Mouse (Mus musculus) kidney, adult 11 months (tissue): Measurements from ENCODE around the gene Pea15a.
"Not testable (repeated sequence)": the region's sequence is repeated elsewhere in the genome, so short reads cannot be mapped to it uniquely, and the experiment has no call there.

Experiments
- DNase-seq: peaks from one replicate; pipeline ENCODE4 v3.0.0; 2022

Pea15a gene

GRCm38 (mm10) chr1:172206141-172206917 lies at the start of gene Pea15a:
Gene Pea15a, minus strand, starts transcription at chr1:172206804.
- peak; percentile 79 for DNase-seq

DNA sequence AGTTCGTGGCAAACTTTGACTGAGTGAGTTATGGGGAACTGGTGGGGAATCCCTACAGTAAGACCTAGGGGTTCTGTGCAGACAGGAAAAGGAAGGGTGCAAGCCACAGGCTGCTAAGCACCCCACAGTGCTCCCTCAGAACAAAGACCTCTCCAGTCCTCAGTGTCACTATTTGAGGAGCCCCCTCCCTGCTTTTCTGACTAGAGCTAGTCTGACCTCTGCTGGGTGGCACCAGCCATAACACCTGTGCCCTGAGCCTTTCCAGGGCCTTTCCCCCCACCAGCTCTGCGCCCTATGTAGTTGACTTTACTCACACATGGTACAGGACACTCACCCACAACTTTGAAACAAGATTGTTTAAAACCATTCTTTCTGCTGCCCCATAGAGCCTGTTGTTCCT lies 41.1 kb upstream of the Pea15a start:
- DNase-seq = no peak

GRCm38 (mm10) chr1:172247216-172247615 lies 40.6 kb upstream of the Pea15a start:
- no peak for DNase-seq

- DNase-seq = not testable (repeated sequence)
Measured at GRCm38 (mm10) chr1:172244645-172245044, 38.0 kb upstream of the Pea15a start.

DNA sequence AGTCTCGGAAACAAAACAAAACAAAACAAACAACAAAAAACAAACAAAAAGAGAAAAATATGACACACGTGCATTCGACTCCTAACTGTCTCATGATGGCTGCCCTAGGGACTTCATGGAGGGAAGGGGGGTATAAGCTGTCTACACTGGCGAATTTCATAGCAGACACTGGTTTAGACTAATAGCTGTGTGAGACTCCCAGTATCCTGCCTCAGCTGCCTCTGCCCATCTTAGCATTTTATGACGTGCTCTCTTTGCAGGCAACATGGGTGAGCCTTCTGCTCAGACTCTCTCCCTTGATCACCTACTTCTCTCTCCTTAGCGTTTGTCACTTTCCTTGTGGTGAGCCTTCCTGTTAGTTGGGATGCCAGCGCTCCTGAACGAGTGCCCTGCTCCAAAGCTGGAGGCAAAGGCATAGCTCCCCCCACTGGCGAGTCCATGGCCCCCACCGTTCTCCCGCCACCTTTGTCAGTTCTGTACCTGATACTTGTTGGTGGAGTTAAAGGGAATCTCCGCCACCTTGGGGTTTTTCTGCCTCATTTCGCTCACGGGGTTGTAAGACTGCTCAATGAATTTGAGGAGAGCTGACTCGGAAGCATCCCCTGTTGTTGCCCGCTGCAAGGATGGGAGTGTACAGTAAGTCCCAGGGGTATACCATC lies 37.1 kb upstream of the Pea15a start:
- no peak for DNase-seq

- peak; percentile 88 for DNase-seq
Measured at GRCm38 (mm10) chr1:172242401-172242800, 35.8 kb upstream of the Pea15a start.

DNA sequence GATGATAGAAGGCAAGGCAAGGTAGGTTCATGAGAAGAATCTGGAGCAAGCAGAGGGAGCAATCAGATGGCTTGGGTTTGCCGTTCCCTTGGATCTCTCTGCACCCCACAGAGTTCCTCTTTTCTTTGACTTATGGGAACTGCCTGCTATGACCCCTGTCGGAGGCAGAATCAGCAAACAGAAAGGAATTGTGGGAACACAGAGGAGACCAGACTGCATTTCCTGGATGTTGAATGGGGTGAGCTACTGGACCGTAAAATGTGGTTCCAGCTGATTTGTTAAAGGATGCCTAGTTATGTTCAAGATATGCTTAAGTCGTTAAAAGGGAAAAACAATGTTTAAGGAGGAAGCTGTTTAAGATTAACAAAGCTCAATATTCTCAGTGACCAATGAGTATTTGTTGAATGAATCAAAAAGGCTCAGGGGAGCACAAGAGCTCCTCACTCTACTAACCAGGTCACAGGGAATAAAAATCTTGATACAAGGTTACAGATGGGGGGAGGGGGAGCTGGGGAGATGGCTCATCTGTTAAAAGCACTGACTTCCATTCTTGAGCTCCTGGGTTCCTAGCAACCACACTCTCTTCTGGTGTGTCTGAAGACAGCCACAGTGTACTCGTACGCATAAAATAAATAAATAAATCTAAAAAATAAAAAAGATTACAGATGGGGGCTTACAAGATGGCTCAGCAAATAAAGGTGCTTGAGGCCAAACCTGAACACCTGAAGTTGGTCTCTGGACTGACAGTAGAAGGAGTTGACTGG lies 34.5 kb upstream of the Pea15a start:
- DNase-seq = peak; percentile 44

GRCm38 (mm10) chr1:172229215-172229614 lies 22.6 kb upstream of the Pea15a start:
- no peak for DNase-seq

GRCm38 (mm10) chr1:172228209-172228608 lies 21.6 kb upstream of the Pea15a start:
- no peak for DNase-seq

- DNase-seq = no peak
Measured at GRCm38 (mm10) chr1:172221297-172222063, 14.9 kb upstream of the Pea15a start.

DNA sequence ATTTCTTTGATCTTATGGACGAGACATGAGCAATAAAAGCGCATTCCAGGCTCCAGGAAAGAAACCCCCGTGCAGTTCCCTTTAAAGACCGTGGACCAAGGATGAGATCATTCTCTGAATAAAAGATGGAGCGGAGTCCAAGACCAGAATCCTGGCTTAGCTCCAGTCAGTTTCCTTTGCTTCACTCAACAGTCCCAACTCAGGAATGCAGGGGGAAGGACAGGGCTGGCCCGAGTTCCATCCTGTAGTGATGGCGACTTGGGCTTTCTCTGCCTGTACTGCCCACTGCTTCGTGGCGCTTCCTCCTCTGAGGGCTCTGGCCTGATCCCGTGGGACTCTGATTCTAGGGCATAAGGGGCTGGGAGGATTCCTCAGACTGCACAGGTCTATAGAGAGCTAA lies 13.8 kb upstream of the Pea15a start:
- DNase-seq = peak; percentile 76

DNA sequence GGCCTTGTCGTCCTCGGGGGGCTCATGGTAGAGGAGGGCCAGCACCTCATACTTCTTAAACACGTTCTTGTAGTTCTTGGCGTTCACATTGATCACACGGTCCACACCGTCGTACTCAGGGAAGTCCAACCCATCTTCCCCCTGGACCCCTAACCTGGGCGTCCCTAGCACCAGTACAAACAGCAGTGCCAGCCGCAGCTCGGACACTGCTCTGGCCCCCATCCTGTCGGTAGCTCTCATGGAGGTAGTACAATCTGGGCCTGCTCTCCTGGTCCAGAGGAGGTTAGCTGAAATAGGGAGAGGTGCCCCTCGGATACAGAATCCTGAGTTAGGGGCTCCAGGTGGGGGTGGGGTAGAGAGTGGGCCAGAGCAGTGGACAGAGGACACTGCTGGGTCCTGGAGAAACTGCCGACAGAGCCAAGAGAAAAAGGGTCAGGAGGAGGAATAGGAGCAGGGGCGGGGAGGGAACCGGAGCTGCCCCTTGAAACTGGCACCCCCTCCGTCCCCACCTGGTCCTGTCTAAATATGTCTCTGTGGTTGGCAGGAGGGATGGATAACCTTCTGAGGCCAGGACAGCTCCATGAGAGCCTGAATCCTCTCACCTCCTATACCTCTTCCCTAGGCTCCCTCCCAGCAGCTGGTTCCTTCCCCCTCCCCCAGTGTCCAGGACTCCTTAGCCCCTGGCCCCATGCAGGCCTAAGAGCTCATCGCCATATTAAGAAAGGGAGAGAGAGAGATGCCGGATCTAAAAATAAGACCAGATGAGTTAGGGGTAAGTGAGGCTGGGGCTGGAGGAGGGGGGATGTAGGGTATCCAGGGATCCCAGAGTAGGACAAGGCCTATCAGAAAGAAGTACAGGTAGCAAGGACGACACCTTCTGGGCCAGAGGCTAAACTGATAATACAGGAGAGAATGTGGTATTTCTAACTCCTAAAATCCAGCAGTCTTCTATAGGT lies 13.1 kb upstream of the Pea15a start, which contains the start of gene Casq1:
Gene Casq1 (minus strand): TSS at position 418 of the 956 bp plus-strand sequence.
- no peak for DNase-seq

DNA sequence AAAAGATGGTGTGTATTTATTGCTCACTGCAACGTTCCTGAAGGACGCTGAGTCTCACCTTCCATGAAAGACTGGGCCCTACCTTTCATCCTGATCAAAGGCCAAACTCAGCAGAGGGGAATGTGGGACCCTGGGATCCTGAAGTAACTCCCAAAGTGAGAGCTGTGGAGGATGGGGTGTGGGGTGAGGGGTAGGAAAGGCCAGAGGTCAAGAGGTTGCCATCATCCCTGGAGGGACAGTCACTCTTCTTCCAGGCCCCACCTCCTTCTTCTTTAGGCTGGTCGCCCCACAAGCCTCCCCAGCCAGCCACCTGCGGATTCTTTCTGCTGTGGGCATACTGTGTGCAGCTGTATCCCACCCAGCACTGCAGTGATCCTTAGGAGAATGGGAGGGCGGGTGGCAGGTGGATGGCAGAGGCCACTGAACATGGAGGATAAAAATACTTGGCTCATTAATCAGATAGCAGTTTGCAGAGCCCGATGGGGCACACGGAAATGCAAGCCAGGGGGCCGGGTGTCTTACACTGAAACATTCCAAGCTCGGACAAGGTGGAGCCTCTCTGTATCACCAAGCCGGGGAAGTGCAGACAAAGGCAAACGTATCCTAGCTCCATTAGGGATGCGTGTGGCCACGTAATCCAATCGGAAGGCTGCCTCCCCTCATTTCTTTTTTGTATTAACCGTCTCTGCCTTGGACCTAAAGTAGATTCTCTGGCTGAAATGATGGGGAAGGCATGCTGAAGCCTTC lies 11.7 kb upstream of the Pea15a start:
- no peak for DNase-seq

GRCm38 (mm10) chr1:172217148-172217547 lies 10.5 kb upstream of the Pea15a start:
- peak; percentile 89 for DNase-seq

DNA sequence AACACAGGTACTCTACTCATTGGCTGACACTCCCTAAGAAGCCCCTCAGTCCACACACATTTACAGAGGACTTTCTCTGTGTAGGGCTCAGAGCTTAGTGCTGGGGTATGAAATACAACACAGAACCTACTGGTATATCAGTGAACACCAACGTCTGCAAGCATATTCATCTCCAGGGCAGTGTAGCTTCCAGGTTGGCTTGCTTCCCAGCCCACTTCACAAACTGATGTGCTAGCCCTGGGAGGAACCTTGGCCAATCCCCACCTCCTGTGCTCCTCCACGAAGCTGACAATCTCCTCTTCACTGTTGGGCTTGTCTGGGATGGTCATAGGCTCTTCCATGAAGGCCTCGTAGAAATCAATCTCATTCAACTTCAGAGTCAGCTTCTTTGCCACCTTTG lies 8.1 kb upstream of the Pea15a start:
- DNase-seq = no peak

DNA sequence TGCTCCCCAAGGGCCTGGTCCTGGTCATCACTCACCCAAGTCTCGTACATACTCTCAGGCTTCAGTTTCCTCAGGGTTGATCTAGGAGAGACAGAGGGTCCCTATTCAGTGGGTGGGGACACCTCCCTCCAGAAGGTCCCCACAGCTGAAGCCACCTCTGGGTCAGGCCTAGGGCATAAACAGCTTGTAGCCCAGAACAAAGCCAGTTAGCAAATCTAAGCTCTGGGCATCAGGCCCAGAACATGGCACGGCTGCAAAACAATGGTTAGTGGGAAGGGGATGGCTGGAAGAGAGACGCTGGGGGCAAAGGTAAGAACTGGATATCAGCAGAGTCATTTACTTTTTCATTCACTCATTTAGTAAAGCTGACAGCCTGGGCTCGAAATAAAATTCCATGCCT lies 7.2 kb upstream of the Pea15a start:
- DNase-seq = no peak

DNA sequence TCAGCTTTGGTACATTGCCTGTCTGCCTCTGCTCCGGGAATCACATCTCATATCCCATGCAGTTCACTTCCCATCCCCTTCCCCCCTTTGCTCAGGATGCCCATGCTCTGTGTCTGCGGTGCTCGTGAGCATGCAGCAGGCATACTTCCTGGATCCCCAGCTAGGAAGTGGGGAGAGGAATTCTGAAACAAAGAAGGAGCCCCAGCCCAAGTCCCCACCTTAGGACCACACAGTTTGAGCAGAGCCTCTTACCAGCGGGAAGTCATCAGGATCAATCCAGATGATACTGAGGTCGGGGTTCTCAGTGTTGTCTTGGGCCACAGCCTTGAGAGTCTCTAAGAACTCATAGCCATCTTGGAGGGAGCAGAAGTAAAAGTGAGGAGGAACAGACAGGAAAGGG lies 6.2 kb upstream of the Pea15a start:
- no peak for DNase-seq

- DNase-seq = no peak
Measured at GRCm38 (mm10) chr1:172207111-172207584, 544 bp upstream of the Pea15a start.

DNA sequence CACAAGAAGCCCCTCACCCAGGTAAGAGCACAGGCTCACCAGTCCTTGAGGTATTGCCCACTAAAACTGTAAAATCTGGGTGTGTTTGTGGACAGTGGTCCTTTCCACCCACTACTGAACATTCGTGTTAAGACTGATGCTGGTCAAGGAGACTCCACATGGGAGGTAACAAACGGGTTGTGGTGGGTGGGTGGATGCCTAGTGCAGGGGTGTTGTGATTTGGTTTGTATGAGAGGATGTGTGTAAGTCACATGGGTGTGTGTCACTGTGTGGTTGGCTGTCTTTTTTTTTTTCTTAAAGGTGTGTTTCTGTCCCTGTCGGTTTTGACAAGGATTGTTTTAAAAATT lies 890 bp downstream of the Pea15a start:
- DNase-seq = no peak

- no peak for DNase-seq
Measured at GRCm38 (mm10) chr1:172204814-172205740, 1.5 kb downstream of the Pea15a start.
